Mouse (Mus musculus): Measurements from ENCODE around the gene Mthfsl. TPM values are rescaled to one million over a fixed set of nuclear protein-coding genes. Genes with fewer than 3 reads are reported as not detected.
A peak's percentile ranks its signal among the peaks of the same experiment; 100 is the strongest.
"Not testable (repeated sequence)": the region's sequence is repeated elsewhere in the genome, so short reads cannot be mapped to it uniquely, and the experiment has no call there.

Gene Mthfsl
- total and polyA plus RNA-seq, 2 experiments from 2014 or later, result 9.2 to 57.8 TPM

DNA sequence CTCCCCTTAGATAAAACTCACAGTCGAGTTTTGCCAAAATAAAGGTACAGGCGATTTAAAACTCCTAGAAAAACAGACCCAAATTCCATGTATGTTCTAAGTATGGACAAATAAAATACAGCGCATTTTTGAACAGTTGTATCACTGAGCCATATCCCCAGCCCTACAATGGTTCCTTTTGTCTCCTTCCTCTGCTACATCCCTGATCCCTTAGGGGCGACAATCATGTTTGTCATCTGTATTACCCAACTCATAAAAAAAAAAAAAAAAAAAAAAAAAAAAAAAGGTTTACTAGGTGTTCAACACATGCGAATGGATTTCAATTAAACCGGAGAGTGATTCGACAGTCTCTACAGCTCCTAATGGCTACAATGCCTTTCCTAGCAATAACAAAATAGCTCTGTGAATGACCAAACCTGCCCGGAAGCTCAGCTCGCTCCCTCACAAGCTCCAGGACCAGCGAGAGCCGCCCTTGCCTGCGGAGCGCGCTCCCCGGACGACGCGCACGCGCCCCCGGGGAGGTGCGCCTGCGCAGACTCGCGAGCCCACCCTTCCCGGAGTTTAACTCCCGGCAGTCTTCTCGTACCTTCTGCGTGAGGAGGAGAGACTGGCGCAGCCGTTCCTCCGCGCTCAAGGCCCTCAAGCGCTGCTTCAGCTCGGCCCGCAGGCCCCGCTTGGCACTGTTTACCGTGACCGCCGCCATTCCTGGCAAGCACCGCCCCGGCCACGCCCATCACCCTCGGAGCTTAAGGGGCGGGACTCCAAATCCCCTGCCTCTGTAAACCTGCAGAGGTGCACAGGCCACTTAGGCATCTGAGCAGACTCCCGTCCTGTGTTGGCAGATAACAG, 799 bp downstream of the Mthfsl start:
- Histone ChIP-seq H3K27ac (peak overlapping the region; percentile 74), H3K9ac (replicated peaks; ENCODE audit: low read length) (peak overlapping the region; percentile 33; the same call in 1 of the 2 replicates), H3K4me3 (ENCODE audit: low read length) (peak overlapping the region; percentile 33), H3K4me2 (ENCODE audit: low read depth, low read length) (peak overlapping the region; percentile 42; the same call in 1 of the 2 replicates)
- not testable (repeated sequence) for H3K4me1 ChIP-seq (ENCODE audit: insufficient read depth, low read length); H3K36me3 ChIP-seq (ENCODE audit: insufficient read depth, low read length); H3K27me3 ChIP-seq (ENCODE audit: insufficient read depth, low read length); H3K9me3 ChIP-seq (ENCODE audit: low read length)
- DNase-seq (ENCODE audit: low spot score) (peak; percentile 36), ATAC-seq (peak; percentile 94)
- WGBS, result 5% methylated on average over 17 of the region's 46 CpGs

DNA sequence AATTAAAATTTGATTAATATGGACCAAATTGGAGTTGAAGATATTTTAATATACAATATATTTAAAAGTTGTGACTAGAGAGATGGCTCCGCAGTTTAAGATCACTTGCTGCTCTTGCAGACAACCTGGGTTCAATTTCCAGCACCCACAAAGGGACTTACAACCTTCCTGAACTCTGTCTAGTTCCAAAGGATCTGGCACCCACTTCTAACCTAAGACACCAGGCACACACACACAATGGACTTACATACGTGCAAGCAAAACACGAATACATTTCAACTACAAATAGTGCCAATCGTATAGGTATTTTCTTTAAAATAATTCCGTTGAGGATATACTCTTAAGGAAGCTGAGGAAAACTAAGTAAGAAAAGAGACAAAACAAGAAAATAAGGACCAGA, 1.5 kb downstream of the Mthfsl start:
- Histone ChIP-seq H3K4me3 (ENCODE audit: low read length) (peak overlapping the region; percentile 33), H3K4me2 (ENCODE audit: low read depth, low read length) (peak overlapping the region; percentile 42; the same call in 1 of the 2 replicates)
- ATAC-seq; H3K36me3 ChIP-seq (ENCODE audit: insufficient read depth, low read length); H3K27me3 ChIP-seq (ENCODE audit: insufficient read depth, low read length); H3K9ac ChIP-seq (replicated peaks; ENCODE audit: low read length); DNase-seq (ENCODE audit: low spot score); H3K9me3 ChIP-seq (ENCODE audit: low read length); H3K27ac ChIP-seq; H3K4me1 ChIP-seq (ENCODE audit: insufficient read depth, low read length): not testable (repeated sequence)
- WGBS, result 72% methylated on average over 4 of the region's 5 CpGs

DNA sequence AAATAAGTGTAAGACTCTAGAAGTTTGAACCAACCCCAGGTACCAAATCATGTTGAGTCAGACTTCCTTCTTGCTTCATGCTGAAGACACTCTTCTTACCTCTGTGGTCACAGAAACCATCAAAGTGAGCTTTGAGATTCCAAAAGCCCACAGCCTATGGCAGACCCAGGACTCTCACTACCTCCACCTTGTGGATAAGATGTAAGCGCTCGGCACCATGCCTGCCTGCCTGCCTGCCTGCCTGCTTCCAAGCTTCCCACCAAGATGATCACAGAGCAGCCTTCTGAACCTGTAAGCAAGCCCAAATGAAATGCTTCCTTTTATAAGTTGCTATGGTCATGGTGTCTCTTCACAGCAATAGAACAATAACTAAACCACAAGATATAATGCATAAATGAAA, 2.0 kb downstream of the Mthfsl start:
- DNase-seq (ENCODE audit: low spot score) (peak; percentile 8), ATAC-seq (0 out of 2 replicates have a peak, but pooled peaks have one; percentile 15)
- not testable (repeated sequence) for H3K4me3 ChIP-seq (ENCODE audit: low read length); H3K27me3 ChIP-seq (ENCODE audit: insufficient read depth, low read length); H3K27ac ChIP-seq; H3K4me1 ChIP-seq (ENCODE audit: insufficient read depth, low read length); H3K4me2 ChIP-seq (ENCODE audit: low read depth, low read length); H3K9ac ChIP-seq (replicated peaks; ENCODE audit: low read length); H3K36me3 ChIP-seq (ENCODE audit: insufficient read depth, low read length); H3K9me3 ChIP-seq (ENCODE audit: low read length)
- 33% methylated on average over 2 of the region's 2 CpGs for WGBS

DNA sequence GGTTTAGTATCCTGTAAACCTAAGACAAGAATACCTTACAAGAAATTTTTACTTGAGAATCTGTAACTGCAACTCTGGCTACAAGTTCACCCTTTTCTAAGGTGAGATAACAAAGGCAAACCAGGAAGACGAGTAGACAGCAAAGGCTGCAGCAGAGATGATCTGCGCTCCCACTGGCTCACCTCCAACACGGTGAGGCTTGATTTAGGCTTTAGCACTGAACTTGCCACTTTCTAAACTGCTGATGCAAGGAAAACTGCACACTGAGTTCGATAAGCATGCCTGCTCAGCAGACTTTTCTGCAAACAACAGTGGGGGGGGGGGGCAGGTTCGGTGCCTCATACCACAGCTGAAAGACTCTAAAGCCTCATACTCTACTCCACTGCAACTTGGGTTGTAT, 5.6 kb downstream of the Mthfsl start:
- not testable (repeated sequence) for H3K27ac ChIP-seq; ATAC-seq; H3K4me3 ChIP-seq (ENCODE audit: low read length); DNase-seq (ENCODE audit: low spot score); H3K27me3 ChIP-seq (ENCODE audit: insufficient read depth, low read length); H3K36me3 ChIP-seq (ENCODE audit: insufficient read depth, low read length); H3K4me2 ChIP-seq (ENCODE audit: low read depth, low read length); H3K9ac ChIP-seq (replicated peaks; ENCODE audit: low read length); H3K4me1 ChIP-seq (ENCODE audit: insufficient read depth, low read length); H3K9me3 ChIP-seq (ENCODE audit: low read length)
- 81% methylated on average over 5 of the region's 5 CpGs for WGBS

DNA sequence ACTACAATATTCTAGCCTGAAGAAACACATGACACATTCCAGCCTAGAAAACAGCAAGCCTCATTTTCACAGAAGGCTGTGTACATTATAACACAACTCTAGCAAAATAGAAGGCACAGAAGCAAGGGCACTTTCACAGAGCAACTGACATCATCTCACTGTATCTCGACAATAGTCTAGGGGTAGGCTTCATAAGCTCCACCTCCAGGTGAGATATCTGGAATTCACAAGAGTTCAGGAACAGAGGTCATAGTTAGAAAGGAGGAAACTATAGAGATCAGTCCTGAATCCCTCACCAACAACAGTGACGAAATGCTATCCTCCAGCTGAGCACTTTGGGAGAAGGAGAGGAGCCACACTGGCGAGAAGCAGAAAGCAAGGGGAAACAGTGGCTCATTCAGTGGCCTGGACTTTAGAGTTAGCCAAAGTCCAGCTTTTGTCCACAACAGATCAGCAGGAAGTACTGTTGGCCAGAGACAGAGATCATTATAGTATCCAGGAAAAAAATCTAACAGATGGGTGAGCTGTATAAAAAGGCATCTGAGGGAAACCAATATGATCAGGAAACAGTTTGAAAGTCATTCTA, 7.8 kb downstream of the Mthfsl start:
- not testable (repeated sequence) for H3K4me3 ChIP-seq (ENCODE audit: low read length); H3K9ac ChIP-seq (replicated peaks; ENCODE audit: low read length); ATAC-seq; H3K9me3 ChIP-seq (ENCODE audit: low read length); DNase-seq (ENCODE audit: low spot score); H3K36me3 ChIP-seq (ENCODE audit: insufficient read depth, low read length); H3K27me3 ChIP-seq (ENCODE audit: insufficient read depth, low read length); H3K4me2 ChIP-seq (ENCODE audit: low read depth, low read length); H3K4me1 ChIP-seq (ENCODE audit: insufficient read depth, low read length); H3K27ac ChIP-seq
- WGBS, result 81% methylated on average over 3 of the region's 3 CpGs

DNA sequence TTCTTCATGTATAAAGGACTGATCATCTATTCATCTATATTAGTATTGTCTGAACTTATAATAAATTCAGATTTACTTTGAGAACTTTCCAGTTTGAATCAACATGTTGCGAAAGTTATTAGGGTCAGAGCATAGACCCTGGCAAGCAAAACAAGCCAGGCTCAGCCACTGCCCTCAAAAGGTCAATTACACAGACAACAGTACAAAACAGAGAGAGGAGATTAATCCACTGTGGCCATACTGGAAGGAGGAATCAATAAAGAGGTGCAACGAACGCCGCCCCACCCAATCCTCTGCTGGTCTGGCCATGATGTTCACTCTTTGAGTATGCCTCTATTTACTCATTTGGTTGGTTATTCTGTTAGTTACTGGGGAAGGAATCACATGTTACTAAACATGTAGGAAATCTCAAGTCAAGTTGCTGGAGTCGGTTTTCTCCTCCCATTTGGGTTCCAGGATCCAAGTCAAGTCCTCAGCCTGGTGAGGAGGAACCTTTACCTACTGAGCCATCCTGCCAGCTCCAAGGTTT, 9.1 kb downstream of the Mthfsl start:
- not testable (repeated sequence) for H3K36me3 ChIP-seq (ENCODE audit: insufficient read depth, low read length); DNase-seq (ENCODE audit: low spot score); H3K4me2 ChIP-seq (ENCODE audit: low read depth, low read length); H3K9ac ChIP-seq (replicated peaks; ENCODE audit: low read length); H3K4me3 ChIP-seq (ENCODE audit: low read length); H3K27me3 ChIP-seq (ENCODE audit: insufficient read depth, low read length); ATAC-seq; H3K9me3 ChIP-seq (ENCODE audit: low read length); H3K27ac ChIP-seq; H3K4me1 ChIP-seq (ENCODE audit: insufficient read depth, low read length)
- 94% methylated on average over 4 of the region's 5 CpGs for WGBS

DNA sequence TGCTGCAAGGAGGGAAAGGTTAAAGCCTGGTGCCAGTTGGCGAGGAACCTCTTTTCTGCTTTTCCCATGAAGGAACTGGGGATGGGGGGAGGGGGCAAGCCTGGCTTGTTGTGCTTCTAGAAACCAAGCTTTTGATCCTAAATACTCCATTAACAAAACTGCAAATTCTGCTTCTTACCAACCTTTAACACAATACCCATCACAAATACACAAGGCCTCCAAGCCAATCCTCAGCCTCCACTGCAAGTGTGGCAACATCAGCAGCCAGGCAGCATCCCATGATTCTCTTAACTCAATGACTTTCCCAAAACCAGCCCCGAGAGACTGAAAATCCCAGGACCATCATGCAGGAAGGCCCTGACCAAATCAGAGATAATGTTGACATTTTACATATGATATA, 9.7 kb downstream of the Mthfsl start:
- H3K27me3 ChIP-seq (ENCODE audit: insufficient read depth, low read length); DNase-seq (ENCODE audit: low spot score); H3K4me3 ChIP-seq (ENCODE audit: low read length); ATAC-seq; H3K27ac ChIP-seq; H3K36me3 ChIP-seq (ENCODE audit: insufficient read depth, low read length); H3K9ac ChIP-seq (replicated peaks; ENCODE audit: low read length); H3K4me2 ChIP-seq (ENCODE audit: low read depth, low read length); H3K9me3 ChIP-seq (ENCODE audit: low read length); H3K4me1 ChIP-seq (ENCODE audit: insufficient read depth, low read length): not testable (repeated sequence)
- WGBS, result 86% methylated on average over 2 of the region's 2 CpGs

DNA sequence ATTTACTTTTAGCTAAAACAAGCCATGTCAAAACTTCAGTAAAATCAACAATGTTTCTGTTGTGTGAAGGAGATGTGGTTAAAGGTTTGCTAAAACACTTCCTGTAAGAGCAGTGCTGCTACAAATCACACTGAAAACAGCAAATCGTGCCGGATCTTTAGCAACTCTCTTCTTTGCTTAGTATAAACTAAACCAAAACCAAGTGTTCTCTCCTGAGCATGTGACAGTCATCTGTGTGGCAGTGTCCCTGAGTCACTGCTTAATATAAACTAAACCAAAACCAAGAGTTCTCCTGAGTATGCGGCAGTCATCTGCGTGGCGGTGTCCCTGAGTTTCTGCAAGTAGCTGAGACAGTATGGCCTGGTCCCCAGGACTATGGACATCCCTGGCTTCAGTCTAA, 10.3 kb downstream of the Mthfsl start:
- not testable (repeated sequence) for H3K4me1 ChIP-seq (ENCODE audit: insufficient read depth, low read length); DNase-seq (ENCODE audit: low spot score); ATAC-seq; H3K27me3 ChIP-seq (ENCODE audit: insufficient read depth, low read length); H3K27ac ChIP-seq; H3K9me3 ChIP-seq (ENCODE audit: low read length); H3K4me2 ChIP-seq (ENCODE audit: low read depth, low read length); H3K36me3 ChIP-seq (ENCODE audit: insufficient read depth, low read length); H3K4me3 ChIP-seq (ENCODE audit: low read length); H3K9ac ChIP-seq (replicated peaks; ENCODE audit: low read length)
- WGBS, result 93% methylated on average over 5 of the region's 5 CpGs

All from hindbrain, postnatal 0 days (tissue).